Mouse (Mus musculus): ENCODE results near the gene Gpr141.

GRCm38 (mm10) chr13:19819243-19819642, 4.8 kb downstream of the Gpr141 start:
- no peak for TF ChIP-seq EP300 (IDR thresholded peaks at IDR 0.05; ENCODE audit: low read depth)
- no peak for TF ChIP-seq CTCF (IDR thresholded peaks at IDR 0.05; ENCODE audit: low read depth)

All from heart, postnatal 0 days (tissue).